Mouse (Mus musculus): ENCODE measurements around the gene Csf2rb2. TPM values are rescaled to one million over a fixed set of nuclear protein-coding genes. Genes with fewer than 3 reads are reported as not detected.
A peak's percentile ranks its signal among the peaks of the same experiment; 100 is the strongest.
"Not testable (repeated sequence)": the region's sequence is repeated elsewhere in the genome, so short reads cannot be mapped to it uniquely, and the experiment has no call there.

Gene Csf2rb2
- polyA plus RNA-seq, 1 experiment = 75.8 TPM

- H3K4me1 ChIP-seq = peaks cover 73% of the 10 kb centered on the region
These were observed 15.4 kb upstream of the Csf2rb2 start for GRCm38 (mm10) chr15:78320825-78321496.

GRCm38 (mm10) chr15:78318338-78319171 is 13.0 kb upstream of the Csf2rb2 start:
- H3K4me1 ChIP-seq = peaks cover 74% of the 10 kb centered on the region

More at GRCm38 (mm10) chr15:78320825-78321496, 15.4 kb upstream of the Csf2rb2 start:
- TF ChIP-seq FLI1 (IDR thresholded peaks at IDR 0.05; ENCODE audit: low read length) (no peak), GATA1 (IDR thresholded peaks at IDR 0.05; ENCODE audit: borderline replicate concordance, low read length) (no peak)
- Histone ChIP-seq H3K36me3 (replicated peaks; ENCODE audit: low read length) (no peaks in the 10 kb centered on the region), H3K4me3 (replicated peaks) (peak overlapping the region; percentile 62), H3K27me3 (replicated peaks) (peaks cover 12% of the 10 kb centered on the region), H3K9me3 (no peaks in the 10 kb centered on the region)

GRCm38 (mm10) chr15:78313659-78314058 is 8.1 kb upstream of the Csf2rb2 start:
- not testable (repeated sequence) for H3K9me3 ChIP-seq; H3K36me3 ChIP-seq (replicated peaks; ENCODE audit: low read length); H3K4me3 ChIP-seq (replicated peaks)
- Histone ChIP-seq H3K27me3 (replicated peaks) (peaks cover 20% of the 10 kb centered on the region), H3K4me1 (peaks cover 59% of the 10 kb centered on the region)

More at GRCm38 (mm10) chr15:78318338-78319171, 13.0 kb upstream of the Csf2rb2 start:
- not testable (repeated sequence) for H3K36me3 ChIP-seq (replicated peaks; ENCODE audit: low read length); H3K4me3 ChIP-seq (replicated peaks); H3K9me3 ChIP-seq
- peaks cover 16% of the 10 kb centered on the region for H3K27me3 ChIP-seq (replicated peaks)

- H3K9me3 ChIP-seq; H3K36me3 ChIP-seq (replicated peaks; ENCODE audit: low read length); H3K4me3 ChIP-seq (replicated peaks): not testable (repeated sequence)
- peaks cover 62% of the 10 kb centered on the region for H3K4me1 ChIP-seq
- H3K27me3 ChIP-seq (replicated peaks) = peaks cover 25% of the 10 kb centered on the region
These were observed 7.1 kb upstream of the Csf2rb2 start for GRCm38 (mm10) chr15:78312421-78313233.

- H3K9me3 ChIP-seq = no peaks in the 10 kb centered on the region
- H3K4me3 ChIP-seq (replicated peaks) = no peak overlapping the region
- peaks cover 29% of the 10 kb centered on the region for H3K27me3 ChIP-seq (replicated peaks)
- TF ChIP-seq GATA1 (IDR thresholded peaks at IDR 0.05; ENCODE audit: borderline replicate concordance, low read length) (no peak), FLI1 (IDR thresholded peaks at IDR 0.05; ENCODE audit: low read length) (no peak)
- H3K36me3 ChIP-seq (replicated peaks; ENCODE audit: low read length) = no peaks in the 10 kb centered on the region
- peaks cover 66% of the 10 kb centered on the region for H3K4me1 ChIP-seq
These were observed 5.5 kb upstream of the Csf2rb2 start for GRCm38 (mm10) chr15:78310971-78311370.

GRCm38 (mm10) chr15:78309865-78310264 is 4.3 kb upstream of the Csf2rb2 start:
- H3K9me3 ChIP-seq = no peaks in the 10 kb centered on the region
- TF ChIP-seq GATA1 (IDR thresholded peaks at IDR 0.05; ENCODE audit: borderline replicate concordance, low read length) (no peak), FLI1 (IDR thresholded peaks at IDR 0.05; ENCODE audit: low read length) (no peak)
- H3K4me1 ChIP-seq = peaks cover 71% of the 10 kb centered on the region
- H3K36me3 ChIP-seq (replicated peaks; ENCODE audit: low read length) = no peaks in the 10 kb centered on the region
- no peak overlapping the region for H3K4me3 ChIP-seq (replicated peaks)
- H3K27me3 ChIP-seq (replicated peaks) = peaks cover 27% of the 10 kb centered on the region

GRCm38 (mm10) chr15:78303665-78304233 is 1.8 kb downstream of the Csf2rb2 start:
- H3K36me3 ChIP-seq (replicated peaks; ENCODE audit: low read length) = peaks cover 4% of the 10 kb centered on the region
- peaks cover 26% of the 10 kb centered on the region for H3K27me3 ChIP-seq (replicated peaks)
- no peak for TF ChIP-seq FLI1 (IDR thresholded peaks at IDR 0.05; ENCODE audit: low read length)
- H3K9me3 ChIP-seq = no peaks in the 10 kb centered on the region
- H3K4me3 ChIP-seq (replicated peaks) = peak overlapping the region; percentile 77
- H3K4me1 ChIP-seq = peaks cover 66% of the 10 kb centered on the region

GRCm38 (mm10) chr15:78302718-78303117 is 2.8 kb downstream of the Csf2rb2 start:
- Histone ChIP-seq H3K4me1 (peaks cover 61% of the 10 kb centered on the region), H3K4me3 (replicated peaks) (peak overlapping the region; percentile 88)
- TF ChIP-seq GATA1 (IDR thresholded peaks at IDR 0.05; ENCODE audit: borderline replicate concordance, low read length) = no peak
- no peak for TF ChIP-seq FLI1 (IDR thresholded peaks at IDR 0.05; ENCODE audit: low read length)

GRCm38 (mm10) chr15:78300773-78301172 is 4.7 kb downstream of the Csf2rb2 start:
- peaks cover 24% of the 10 kb centered on the region for H3K27me3 ChIP-seq (replicated peaks)
- no peak for TF ChIP-seq FLI1 (IDR thresholded peaks at IDR 0.05; ENCODE audit: low read length)
- no peak for TF ChIP-seq GATA1 (IDR thresholded peaks at IDR 0.05; ENCODE audit: borderline replicate concordance, low read length)
- peaks cover 45% of the 10 kb centered on the region for H3K4me1 ChIP-seq
- H3K4me3 ChIP-seq (replicated peaks) = no peak overlapping the region
- no peaks in the 10 kb centered on the region for H3K9me3 ChIP-seq
- peaks cover 19% of the 10 kb centered on the region for H3K36me3 ChIP-seq (replicated peaks; ENCODE audit: low read length)

More at GRCm38 (mm10) chr15:78302718-78303117, 2.8 kb downstream of the Csf2rb2 start:
- Histone ChIP-seq H3K27me3 (replicated peaks) (peaks cover 21% of the 10 kb centered on the region), H3K36me3 (replicated peaks; ENCODE audit: low read length) (peaks cover 4% of the 10 kb centered on the region), H3K9me3 (no peaks in the 10 kb centered on the region)

Measured in megakaryocyte, embryonic 14.5 days (primary cell).